Mouse (Mus musculus) forebrain, embryonic 14.5 days (tissue): Measurements from ENCODE around the gene Vps13d. TPM values are rescaled to one million over a fixed set of nuclear protein-coding genes. Genes with fewer than 3 reads are reported as not detected.

Experiments used
- ATAC-seq: fragments of 200-750 bp; cut with Nextera tagmentation; 2 replicates; pipeline ENCODE4 v1.8.0; 2017; ENCODE audit warnings: mild to moderate bottlenecking, moderate library complexity
- DNase-seq: peaks from one replicate; pipeline ENCODE4 v3.0.0-alpha.2; 2015; ENCODE audit warnings: low spot score
- H3K27ac ChIP-seq: fragments of 300-500 bp; sonication (generic); 2 replicates; pipeline ENCODE4 v1.5.1; 2014; ENCODE audit warnings: low read depth, mild to moderate bottlenecking, control low read depth, low read length, moderate library complexity
- H3K27me3 ChIP-seq: fragments of 300-500 bp; sonication (generic); replicated peaks from 2 replicates; pipeline ENCODE4 v1.6.1; 2014; ENCODE audit warnings: low read length, control low read depth, mixed read lengths; ENCODE audit not compliant: control insufficient read depth, insufficient read depth
- H3K36me3 ChIP-seq: fragments of 300-500 bp; sonication (generic); 2 replicates; pipeline ENCODE4 v1.6.1; 2014; ENCODE audit warnings: low read length, control low read depth; ENCODE audit not compliant: control insufficient read depth, insufficient read depth
- H3K4me1 ChIP-seq: fragments of 300-500 bp; sonication (generic); 2 replicates; pipeline ENCODE4 v1.6.1; 2014; ENCODE audit warnings: antibody characterized with exemption, low read length, control low read depth; ENCODE audit not compliant: control insufficient read depth, insufficient read depth
- H3K4me2 ChIP-seq: fragments of 300-500 bp; sonication (generic); 2 replicates; pipeline ENCODE4 v1.6.1; 2014; ENCODE audit warnings: mild to moderate bottlenecking, control low read depth, low read length
- H3K4me3 ChIP-seq: fragments of 300-500 bp; sonication (generic); 2 replicates; pipeline ENCODE4 v1.5.1; 2014; ENCODE audit warnings: low read depth, low read length, control low read depth
- H3K9ac ChIP-seq: fragments of 300-500 bp; sonication (generic); 2 replicates; pipeline ENCODE4 v1.6.1; 2014; ENCODE audit warnings: mild to moderate bottlenecking, low read length, control low read depth, moderate library complexity
- H3K9me3 ChIP-seq: fragments of 300-500 bp; sonication (generic); replicated peaks from 2 replicates; pipeline ENCODE4 v1.6.1; 2016; ENCODE audit warnings: low read length, control low read depth, mixed read lengths; ENCODE audit not compliant: control insufficient read depth
- WGBS: fragments of 180-500 bp; shearing (Covaris S2); extraction: QIAGEN DNeasy Blood & Tissue Kit; methylation state at CpG from one replicate; pipeline ENCODE4 v1.1.7; 2014; 5-methylcytosine and 5-hydroxymethylcytosine counted together
- polyA plus RNA-seq: library from polyadenylated mRNA; unstranded; fragments of >200 nt; fragmentation: Nextera tagmentation; extraction: Ambion mirVana; gene quantifications from 2 replicates; pipeline ENCODE4 v1.2.1, GENCODE M21; 2014

The Vps13d gene
- polyA plus RNA-seq, 1 experiment from 2014 or later, result 9.0 TPM

GRCm38 (mm10) chr4:144940796-144941462 is 253.9 kb downstream of the Vps13d start:
- H3K4me1 ChIP-seq, result no peaks in the 10 kb centered on the region
- DNase-seq (no peak), ATAC-seq (no peak)
- 87% methylated on average over 13 of the region's 13 CpGs for WGBS
- H3K27me3 ChIP-seq, result no peaks in the 10 kb centered on the region
- no peaks in the 10 kb centered on the region for H3K36me3 ChIP-seq
- H3K9me3 ChIP-seq, result no peaks in the 10 kb centered on the region
- no peak overlapping the region for H3K4me2 ChIP-seq
- H3K9ac ChIP-seq, result no peak overlapping the region
- H3K27ac ChIP-seq, result no peak overlapping the region
- H3K4me3 ChIP-seq, result no peak overlapping the region

DNA sequence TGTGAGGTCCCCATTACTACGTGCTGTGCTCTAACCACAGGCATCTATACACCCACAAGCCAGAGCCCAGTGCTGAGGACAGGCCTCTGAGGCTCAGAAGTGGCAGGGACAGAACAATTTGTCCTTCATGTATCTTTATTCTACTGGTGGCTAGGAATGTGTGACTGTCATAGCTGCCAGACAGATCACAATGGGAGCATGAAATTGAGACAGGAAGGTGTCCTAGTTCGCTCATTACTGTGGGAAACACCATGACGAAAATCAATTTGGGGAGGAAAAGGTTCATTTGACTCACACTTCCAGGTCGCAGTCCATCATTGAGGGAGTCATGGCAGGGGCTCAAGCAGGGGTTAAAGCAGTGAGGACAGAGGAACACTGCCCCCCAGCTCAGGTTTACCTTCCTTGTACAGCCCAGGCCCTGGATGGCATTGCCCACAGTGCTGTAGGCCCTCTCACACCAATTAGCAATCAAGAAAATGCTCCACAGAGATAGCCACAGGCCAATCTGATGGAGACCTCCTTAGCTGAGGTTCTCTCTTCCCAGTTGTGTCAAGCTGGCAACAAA is 254.9 kb downstream of the Vps13d start:
- Histone ChIP-seq H3K36me3 (no peaks in the 10 kb centered on the region), H3K9ac (no peak overlapping the region), H3K4me2 (no peak overlapping the region), H3K27me3 (no peaks in the 10 kb centered on the region), H3K27ac (no peak overlapping the region), H3K4me1 (no peaks in the 10 kb centered on the region), H3K4me3 (no peak overlapping the region), H3K9me3 (no peaks in the 10 kb centered on the region)
- ATAC-seq (no peak), DNase-seq (no peak)
- 87% methylated on average over 4 of the region's 4 CpGs for WGBS

- ATAC-seq (peak; percentile 90), DNase-seq (peak; percentile 56)
- 76% methylated on average over 3 of the region's 3 CpGs for WGBS
These were observed 258.1 kb downstream of the Vps13d start for GRCm38 (mm10) chr4:144936563-144937154.

DNA sequence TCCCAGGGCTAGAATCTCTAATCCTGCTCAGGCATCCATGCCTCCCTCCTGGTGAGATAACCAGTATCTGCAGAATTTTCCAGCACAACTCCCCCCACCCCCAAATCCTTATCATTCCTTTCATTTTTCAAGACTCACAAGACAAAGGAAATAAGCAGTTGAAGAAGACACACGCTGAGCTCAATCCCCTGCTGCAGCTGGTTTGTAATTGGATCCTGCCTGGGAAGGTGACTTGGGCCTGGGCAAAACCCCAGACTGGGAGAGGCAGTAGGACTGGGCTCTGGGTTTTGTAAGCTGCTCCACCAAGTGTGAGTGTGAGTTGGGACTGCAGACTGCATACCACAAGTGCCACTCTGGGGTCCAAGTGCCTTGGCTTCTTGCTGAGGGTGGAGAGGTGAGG is 260.3 kb downstream of the Vps13d start:
- no peaks in the 10 kb centered on the region for H3K4me1 ChIP-seq
- H3K27me3 ChIP-seq, result no peaks in the 10 kb centered on the region
- DNase-seq (no peak), ATAC-seq (no peak)
- H3K9ac ChIP-seq, result no peak overlapping the region
- no peak overlapping the region for H3K27ac ChIP-seq
- H3K36me3 ChIP-seq, result no peaks in the 10 kb centered on the region
- no peak overlapping the region for H3K4me2 ChIP-seq
- no peak overlapping the region for H3K4me3 ChIP-seq
- 6% methylated on average over 1 of the region's 1 CpGs for WGBS
- no peaks in the 10 kb centered on the region for H3K9me3 ChIP-seq

More at GRCm38 (mm10) chr4:144936563-144937154, 258.1 kb downstream of the Vps13d start:
- Histone ChIP-seq H3K9me3 (no peaks in the 10 kb centered on the region), H3K9ac (no peak overlapping the region), H3K4me2 (no peak overlapping the region), H3K4me3 (no peak overlapping the region), H3K4me1 (no peaks in the 10 kb centered on the region), H3K27ac (no peak overlapping the region), H3K27me3 (no peaks in the 10 kb centered on the region), H3K36me3 (no peaks in the 10 kb centered on the region)

- H3K4me1 ChIP-seq, result no peaks in the 10 kb centered on the region
- H3K9ac ChIP-seq, result no peak overlapping the region
- no peaks in the 10 kb centered on the region for H3K36me3 ChIP-seq
- WGBS, result 98% methylated on average over 7 of the region's 7 CpGs
- no peak for DNase-seq
- no peaks in the 10 kb centered on the region for H3K27me3 ChIP-seq
- H3K27ac ChIP-seq, result no peak overlapping the region
- no peak for ATAC-seq
- no peak overlapping the region for H3K4me3 ChIP-seq
- no peaks in the 10 kb centered on the region for H3K9me3 ChIP-seq
- no peak overlapping the region for H3K4me2 ChIP-seq
These were observed 263.6 kb downstream of the Vps13d start for GRCm38 (mm10) chr4:144931167-144931566.

- H3K4me1 ChIP-seq, result no peaks in the 10 kb centered on the region
- ATAC-seq (peak; percentile 66), DNase-seq (peak; percentile 39)
- H3K27me3 ChIP-seq, result no peaks in the 10 kb centered on the region
- WGBS, result 47% methylated on average over 10 of the region's 10 CpGs
- H3K9ac ChIP-seq, result no peak overlapping the region
- no peaks in the 10 kb centered on the region for H3K9me3 ChIP-seq
- no peak overlapping the region for H3K4me2 ChIP-seq
- no peak overlapping the region for H3K27ac ChIP-seq
- H3K36me3 ChIP-seq, result no peaks in the 10 kb centered on the region
- H3K4me3 ChIP-seq, result no peak overlapping the region
These were observed 264.4 kb downstream of the Vps13d start for GRCm38 (mm10) chr4:144930366-144930765.

- H3K4me3 ChIP-seq, result no peak overlapping the region
- H3K27ac ChIP-seq, result no peak overlapping the region
- no peak overlapping the region for H3K9ac ChIP-seq
- 81% methylated on average over 1 of the region's 1 CpGs for WGBS
- ATAC-seq, result peak; percentile 83
- no peak overlapping the region for H3K4me2 ChIP-seq
- no peaks in the 10 kb centered on the region for H3K4me1 ChIP-seq
- no peaks in the 10 kb centered on the region for H3K9me3 ChIP-seq
- no peaks in the 10 kb centered on the region for H3K36me3 ChIP-seq
- no peaks in the 10 kb centered on the region for H3K27me3 ChIP-seq
- peak; percentile 50 for DNase-seq
These were observed 265.0 kb downstream of the Vps13d start for GRCm38 (mm10) chr4:144929811-144930221.

GRCm38 (mm10) chr4:144928693-144929436 is 265.9 kb downstream of the Vps13d start:
- Histone ChIP-seq H3K4me2 (no peak overlapping the region), H3K4me3 (no peak overlapping the region), H3K27ac (no peak overlapping the region), H3K9ac (no peak overlapping the region), H3K36me3 (no peaks in the 10 kb centered on the region), H3K9me3 (no peaks in the 10 kb centered on the region), H3K27me3 (no peaks in the 10 kb centered on the region), H3K4me1 (no peaks in the 10 kb centered on the region)
- DNase-seq, result no peak
- WGBS, result 85% methylated on average over 5 of the region's 5 CpGs
- ATAC-seq, result no peak
